Mouse (Mus musculus): ENCODE results near the gene Fpgs. TPM values are rescaled to one million over a fixed set of nuclear protein-coding genes. Genes with fewer than 3 reads are reported as not detected.
A peak's percentile ranks its signal among the peaks of the same experiment; 100 is the strongest.

Gene Fpgs
- polyA plus RNA-seq, 1 experiment from 2014 or later = 36.1 TPM

DNA sequence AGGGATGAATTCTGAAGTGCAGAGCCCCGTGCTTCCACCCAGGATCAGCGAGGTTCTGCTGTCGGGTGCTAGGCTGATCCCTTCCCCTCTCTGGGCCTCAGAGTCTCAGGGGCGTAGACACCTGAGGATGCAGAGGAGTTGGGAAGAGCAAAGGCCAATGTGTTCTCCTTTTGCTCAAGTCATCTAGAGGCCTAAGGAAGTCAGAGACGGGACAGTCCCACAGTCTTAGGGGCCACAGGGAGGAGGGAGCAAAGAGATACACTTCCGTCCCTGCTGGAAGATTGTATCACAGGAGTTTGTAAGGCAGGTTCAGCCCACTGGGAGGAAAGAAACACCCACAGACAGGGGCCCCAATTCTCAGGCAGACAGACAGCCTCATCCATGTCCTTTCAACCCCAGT is 18.1 kb upstream of the Fpgs start:
- ATAC-seq (replicated peaks; ENCODE audit: low FRiP score, low read depth) (no peak), DNase-seq (ENCODE audit: low spot score) (no peak)
- Histone ChIP-seq H3K27ac (no peak overlapping the region), H3K27me3 (ENCODE audit: insufficient read depth, low read length) (no peaks in the 10 kb centered on the region), H3K36me3 (ENCODE audit: insufficient read depth, low read length) (no peaks in the 10 kb centered on the region), H3K4me3 (replicated peaks; ENCODE audit: low read depth, low read length) (no peak overlapping the region), H3K9ac (ENCODE audit: low read depth, low read length) (0 out of 2 replicates have a peak overlapping the region, but pooled peaks have one; percentile 6), H3K4me1 (replicated peaks; ENCODE audit: insufficient read depth, low read length) (peaks cover 10% of the 10 kb centered on the region; the same call in 1 of the 2 replicates), H3K4me2 (ENCODE audit: low read length) (peak overlapping the region; percentile 11), H3K9me3 (replicated peaks; ENCODE audit: low read length) (no peaks in the 10 kb centered on the region)
- 40% methylated on average over 6 of the region's 6 CpGs for WGBS
- no peak for TF ChIP-seq CTCF (IDR thresholded peaks at IDR 0.05; ENCODE audit: low read depth)

DNA sequence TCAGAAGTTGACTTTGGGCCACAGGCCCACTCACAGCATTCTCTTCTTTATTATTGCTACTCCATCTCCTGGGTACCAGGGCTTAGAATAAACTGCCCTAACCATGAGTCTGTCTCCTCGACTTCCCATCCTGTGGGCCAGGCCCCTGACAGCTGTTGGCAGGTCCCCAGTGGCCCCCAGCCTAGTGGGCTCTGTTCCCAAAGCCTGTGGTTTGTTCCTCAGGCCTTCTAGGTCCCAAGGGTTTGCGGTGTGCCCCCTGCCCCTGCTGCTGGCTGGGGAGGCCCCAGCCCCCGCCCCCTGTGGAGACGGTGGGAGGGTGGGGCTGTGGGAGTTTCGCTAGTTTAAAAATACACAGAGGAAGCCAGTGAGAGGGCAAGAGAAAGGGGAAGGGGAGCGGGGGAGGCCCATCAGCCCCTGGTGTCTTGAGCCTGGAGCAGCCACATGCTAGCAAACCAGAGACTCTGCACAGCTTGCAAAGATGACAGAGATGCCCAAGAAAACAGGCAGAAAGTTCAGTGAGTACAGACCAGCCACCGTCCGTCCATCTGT is 16.8 kb upstream of the Fpgs start, which contains the start of gene Sh2d3c:
Sh2d3c (plus strand) TSS at position 375 of the 549 bp plus-strand sequence.
- H3K4me2 ChIP-seq (ENCODE audit: low read length) = peak within 1 kb of the TSS; percentile 11
- H3K27me3 ChIP-seq (ENCODE audit: insufficient read depth, low read length) = no peaks in the 10 kb centered on the region
- H3K36me3 ChIP-seq (ENCODE audit: insufficient read depth, low read length) = no peaks in the 10 kb centered on the region
- peak within 1 kb of the TSS; percentile 31; the same call in 1 of the 2 replicates for H3K9ac ChIP-seq (ENCODE audit: low read depth, low read length)
- H3K27ac ChIP-seq = peak within 1 kb of the TSS; percentile 19; the same call in 1 of the 2 replicates
- H3K4me1 ChIP-seq (replicated peaks; ENCODE audit: insufficient read depth, low read length) = peaks cover 10% of the 10 kb centered on the region; the same call in 1 of the 2 replicates
- H3K9me3 ChIP-seq (replicated peaks; ENCODE audit: low read length) = no peaks in the 10 kb centered on the region
- no peak for TF ChIP-seq CTCF (IDR thresholded peaks at IDR 0.05; ENCODE audit: low read depth)
- DNase-seq (ENCODE audit: low spot score) = peak; percentile 52
- WGBS = 25% methylated on average over 8 of the region's 8 CpGs
- ATAC-seq (replicated peaks; ENCODE audit: low FRiP score, low read depth) = 0 out of 2 replicates have a peak, but pooled peaks have one; percentile 15
- peak within 1 kb of the TSS; percentile 4; the same call in 1 of the 2 replicates for H3K4me3 ChIP-seq (replicated peaks; ENCODE audit: low read depth, low read length)

DNA sequence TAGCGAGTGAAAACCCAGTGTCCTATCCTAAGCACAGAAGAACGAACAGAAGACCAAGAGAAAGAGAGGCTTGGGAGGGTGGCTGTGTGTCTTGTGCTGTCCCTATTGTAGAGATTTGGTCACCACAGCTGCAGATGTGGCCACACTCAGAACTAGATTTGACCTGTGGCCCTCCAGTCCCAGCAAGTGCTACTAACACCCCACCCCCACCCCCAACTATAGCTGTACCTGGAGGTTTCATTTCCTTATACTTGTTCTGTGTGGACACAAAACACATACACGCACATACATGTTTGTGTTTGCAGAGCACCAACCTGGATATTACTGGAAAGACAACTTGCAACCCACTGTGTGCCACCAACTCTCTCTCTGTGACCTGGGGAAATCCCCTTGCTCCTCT is 16.1 kb upstream of the Fpgs start:
- H3K27me3 ChIP-seq (ENCODE audit: insufficient read depth, low read length) = no peaks in the 10 kb centered on the region
- H3K9me3 ChIP-seq (replicated peaks; ENCODE audit: low read length) = no peaks in the 10 kb centered on the region
- DNase-seq (ENCODE audit: low spot score) (no peak), ATAC-seq (replicated peaks; ENCODE audit: low FRiP score, low read depth) (no peak)
- no peaks in the 10 kb centered on the region for H3K36me3 ChIP-seq (ENCODE audit: insufficient read depth, low read length)
- no peak overlapping the region for H3K27ac ChIP-seq
- H3K4me2 ChIP-seq (ENCODE audit: low read length) = no peak overlapping the region
- peaks cover 10% of the 10 kb centered on the region; the same call in 1 of the 2 replicates for H3K4me1 ChIP-seq (replicated peaks; ENCODE audit: insufficient read depth, low read length)
- H3K4me3 ChIP-seq (replicated peaks; ENCODE audit: low read depth, low read length) = no peak overlapping the region
- H3K9ac ChIP-seq (ENCODE audit: low read depth, low read length) = no peak overlapping the region
- WGBS = 86% methylated on average over 3 of the region's 3 CpGs
- no peak for TF ChIP-seq CTCF (IDR thresholded peaks at IDR 0.05; ENCODE audit: low read depth)

DNA sequence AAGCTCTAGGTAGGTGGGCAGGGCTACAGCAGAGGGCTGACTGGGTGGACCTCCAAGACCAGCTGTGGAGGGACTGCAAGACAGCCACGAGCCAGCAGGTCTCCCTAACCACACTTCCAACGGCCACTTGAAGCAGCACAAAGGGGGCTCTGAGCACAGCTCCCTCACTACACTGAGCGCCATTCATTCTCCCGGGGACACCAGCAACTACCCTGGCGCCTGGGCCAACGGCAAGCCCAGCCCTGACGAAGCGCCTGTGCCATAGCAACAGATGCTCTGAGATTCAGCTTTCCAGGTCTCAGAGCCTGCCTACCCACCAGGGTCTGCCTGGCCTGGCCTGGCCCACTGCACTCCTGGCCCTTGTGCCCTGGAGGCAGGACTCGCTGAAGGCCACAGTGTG is 14.8 kb upstream of the Fpgs start:
- Histone ChIP-seq H3K27me3 (ENCODE audit: insufficient read depth, low read length) (no peaks in the 10 kb centered on the region), H3K4me1 (replicated peaks; ENCODE audit: insufficient read depth, low read length) (peaks cover 8% of the 10 kb centered on the region; the same call in 1 of the 2 replicates), H3K9ac (ENCODE audit: low read depth, low read length) (no peak overlapping the region), H3K27ac (no peak overlapping the region), H3K9me3 (replicated peaks; ENCODE audit: low read length) (no peaks in the 10 kb centered on the region), H3K4me3 (replicated peaks; ENCODE audit: low read depth, low read length) (no peak overlapping the region), H3K4me2 (ENCODE audit: low read length) (no peak overlapping the region), H3K36me3 (ENCODE audit: insufficient read depth, low read length) (no peaks in the 10 kb centered on the region)
- TF ChIP-seq CTCF (IDR thresholded peaks at IDR 0.05; ENCODE audit: low read depth) = no peak
- ATAC-seq (replicated peaks; ENCODE audit: low FRiP score, low read depth) = no peak
- 62% methylated on average over 9 of the region's 9 CpGs for WGBS
- no peak for DNase-seq (ENCODE audit: low spot score)

DNA sequence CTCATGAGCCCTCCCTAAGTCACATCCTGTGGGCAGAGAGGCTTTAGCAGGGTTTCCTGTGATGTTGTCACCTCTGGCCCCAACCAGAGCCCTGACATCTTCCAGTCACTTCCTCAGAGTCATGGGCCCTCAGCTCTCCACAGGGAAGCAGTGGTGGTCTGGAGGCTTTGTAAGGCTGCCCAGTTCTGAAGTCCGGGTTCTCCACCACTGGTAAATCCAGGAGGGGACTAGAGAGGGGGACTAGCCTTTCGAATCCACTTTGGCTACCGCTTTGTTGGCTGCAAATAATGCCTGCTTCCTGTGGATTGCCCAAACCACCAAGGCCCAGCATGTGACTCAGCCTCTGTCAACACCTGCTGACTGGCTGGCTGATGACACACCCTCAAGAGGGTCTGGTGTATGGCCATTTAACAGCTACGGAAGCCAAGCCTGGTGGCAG is 11.1 kb upstream of the Fpgs start:
- TF ChIP-seq CTCF (IDR thresholded peaks at IDR 0.05; ENCODE audit: low read depth) = no peak; the same call in 1 of the 2 replicates

DNA sequence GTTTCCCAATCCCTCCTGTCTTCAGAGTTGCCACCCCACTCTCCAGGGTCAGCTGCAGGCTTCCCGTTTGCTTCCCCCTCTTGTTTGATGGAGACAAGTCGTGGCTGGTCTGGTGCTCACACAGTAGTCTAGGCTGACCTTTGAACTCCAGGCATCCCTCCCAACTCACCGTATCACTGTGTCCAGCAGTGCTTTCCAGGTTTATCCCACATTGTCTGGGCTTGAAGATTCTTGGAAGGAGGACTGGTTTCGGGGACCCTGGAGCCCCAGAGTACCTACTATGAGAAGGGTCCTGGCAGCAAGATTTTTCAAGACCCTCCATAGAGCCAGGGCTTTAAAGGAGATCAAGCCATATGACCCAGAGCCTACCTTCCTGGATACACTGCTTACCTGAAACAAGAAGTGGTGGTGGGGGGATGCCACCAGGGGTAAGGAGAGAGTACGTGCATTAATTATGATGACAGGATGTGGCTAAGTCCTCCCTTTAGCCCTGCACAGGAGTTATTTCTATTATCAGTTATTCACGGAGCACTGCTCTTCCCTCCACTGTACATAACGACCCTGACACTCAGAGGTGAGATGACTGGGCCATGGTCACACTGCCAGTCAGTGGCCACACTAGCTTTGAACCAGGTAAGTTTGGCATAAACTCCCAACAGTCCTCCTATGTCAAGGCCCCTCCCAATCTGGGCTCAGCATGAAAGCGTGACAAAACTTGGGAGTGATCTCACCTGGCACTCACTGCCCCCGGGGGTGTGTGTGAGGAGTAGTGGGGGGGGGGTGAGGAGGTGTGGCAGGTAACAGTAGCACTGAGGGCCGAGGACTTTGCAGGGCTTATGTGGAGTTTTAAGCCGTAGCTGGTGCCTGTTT is 10.4 kb upstream of the Fpgs start:
- Histone ChIP-seq H3K4me1 (replicated peaks; ENCODE audit: insufficient read depth, low read length) (peaks cover 4% of the 10 kb centered on the region), H3K4me2 (ENCODE audit: low read length) (no peak overlapping the region), H3K4me3 (replicated peaks; ENCODE audit: low read depth, low read length) (no peak overlapping the region), H3K9ac (ENCODE audit: low read depth, low read length) (peak overlapping the region; percentile 43; the same call in 1 of the 2 replicates), H3K36me3 (ENCODE audit: insufficient read depth, low read length) (peaks cover 11% of the 10 kb centered on the region), H3K9me3 (replicated peaks; ENCODE audit: low read length) (no peaks in the 10 kb centered on the region), H3K27ac (peak overlapping the region; percentile 98), H3K27me3 (ENCODE audit: insufficient read depth, low read length) (no peaks in the 10 kb centered on the region)
- no peak for ATAC-seq (replicated peaks; ENCODE audit: low FRiP score, low read depth)
- DNase-seq (ENCODE audit: low spot score) = no peak
- TF ChIP-seq CTCF (IDR thresholded peaks at IDR 0.05; ENCODE audit: low read depth) = no peak
- WGBS = 44% methylated on average over 11 of the region's 11 CpGs

More for the DNA sequence above, 11.1 kb upstream of the Fpgs start:
- no peaks in the 10 kb centered on the region for H3K27me3 ChIP-seq (ENCODE audit: insufficient read depth, low read length)
- H3K4me3 ChIP-seq (replicated peaks; ENCODE audit: low read depth, low read length) = no peak overlapping the region
- H3K4me2 ChIP-seq (ENCODE audit: low read length) = no peak overlapping the region
- H3K27ac ChIP-seq = peak overlapping the region; percentile 76
- no peaks in the 10 kb centered on the region for H3K9me3 ChIP-seq (replicated peaks; ENCODE audit: low read length)
- 0 out of 2 replicates have a peak overlapping the region, but pooled peaks have one; percentile 23 for H3K9ac ChIP-seq (ENCODE audit: low read depth, low read length)
- WGBS = 65% methylated on average over 4 of the region's 4 CpGs
- peak; percentile 42 for DNase-seq (ENCODE audit: low spot score)
- ATAC-seq (replicated peaks; ENCODE audit: low FRiP score, low read depth) = no peak
- peaks cover 4% of the 10 kb centered on the region for H3K4me1 ChIP-seq (replicated peaks; ENCODE audit: insufficient read depth, low read length)
- peaks cover 5% of the 10 kb centered on the region; the same call in 1 of the 2 replicates for H3K36me3 ChIP-seq (ENCODE audit: insufficient read depth, low read length)
